Mouse (Mus musculus) cerebellum, adult 2 months (tissue): ENCODE measurements around the gene Slc25a3.

ENCODE experiments used
- CTCF ChIP-seq: fragments of 200-500 bp; IDR thresholded peaks from 2 replicates; pipeline ENCODE4 v1.5.1; 2011; ENCODE audit warnings: low read depth, mild to moderate bottlenecking, control low read depth, low read length, moderate library complexity, borderline replicate concordance; ENCODE audit not compliant: insufficient read depth
- POLR2A ChIP-seq: fragments of 200-500 bp; IDR thresholded peaks from 2 replicates; pipeline ENCODE4 v1.6.1; 2011; ENCODE audit warnings: low read length, control low read depth, borderline replicate concordance; ENCODE audit not compliant: insufficient read depth

DNA sequence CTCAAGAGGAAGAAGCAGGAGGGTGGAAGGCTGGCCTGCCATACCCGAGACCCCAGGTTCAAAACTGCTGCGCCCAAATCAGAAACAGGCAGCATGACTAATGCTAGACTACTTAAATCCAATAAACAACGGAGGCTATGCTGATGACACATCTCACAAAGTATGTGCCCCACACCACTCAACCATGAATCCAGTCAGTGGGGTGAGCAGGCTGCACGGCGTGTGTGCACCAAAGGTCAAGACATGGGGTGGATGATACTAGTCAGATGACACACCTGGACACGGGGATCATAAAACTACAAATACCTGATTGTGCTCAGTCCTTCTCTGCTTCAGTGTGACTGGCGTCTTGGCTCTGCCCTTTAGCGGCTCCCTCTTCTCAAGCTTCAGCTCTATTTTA, 34.6 kb upstream of the Slc25a3 start:
- TF ChIP-seq CTCF (no peak), POLR2A (no peak)
